Mouse (Mus musculus): ENCODE measurements around the gene Tars2. TPM values are rescaled to one million over a fixed set of nuclear protein-coding genes. Genes with fewer than 3 reads are reported as not detected.

Tars2 gene
- polyA plus RNA-seq, 1 experiment, result 65.2 TPM

DNA sequence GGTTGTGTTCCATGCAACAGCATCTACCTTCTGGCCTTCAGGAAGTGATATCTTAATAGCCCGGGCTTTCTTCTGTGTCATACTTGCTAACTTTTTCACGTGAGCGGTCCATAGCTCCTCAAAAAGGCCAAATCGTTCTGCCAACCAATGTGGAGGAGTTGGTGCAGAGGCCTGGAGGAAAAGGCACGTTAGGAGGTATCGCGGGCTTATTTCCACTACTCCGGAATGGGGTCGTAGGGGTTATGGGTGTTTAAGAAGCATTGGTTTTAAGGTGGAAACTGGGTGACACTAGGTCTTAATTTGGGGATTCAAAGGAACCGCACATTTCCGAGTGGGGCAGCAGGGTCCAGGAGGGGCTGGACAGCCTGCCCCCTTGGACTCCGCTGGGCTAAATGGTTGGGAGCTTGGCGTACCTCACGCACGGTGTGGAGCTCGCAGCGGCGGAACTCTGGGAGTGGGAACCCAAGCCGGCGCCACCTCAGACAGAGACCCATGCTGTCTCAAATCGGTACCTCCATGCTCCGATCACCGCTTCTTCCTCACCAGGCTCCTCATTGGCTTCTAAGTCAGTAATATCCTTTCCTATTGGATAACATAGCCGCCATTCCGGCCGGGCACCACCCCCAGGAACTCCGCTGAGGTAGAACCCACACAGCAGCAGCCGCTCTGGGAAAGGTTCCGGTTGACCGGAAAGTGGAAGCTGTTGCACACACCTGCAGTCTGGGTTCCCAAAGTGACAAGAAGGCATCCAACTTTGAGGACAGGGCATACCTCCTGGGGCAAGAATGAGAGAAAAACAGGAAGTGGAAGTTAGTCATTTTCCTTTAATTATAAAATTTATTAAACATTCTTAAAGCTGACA, 5.4 kb downstream of the Tars2 start:
- H3K4me3 ChIP-seq (replicated peaks; ENCODE audit: control insufficient read depth, low read depth, low read length), result peak overlapping the region; percentile 89
- H3K27ac ChIP-seq (ENCODE audit: control insufficient read depth, insufficient read depth, low read depth, low read length, poor library complexity), result peak overlapping the region; percentile 36; the same call in 1 of the 2 replicates
- TF ChIP-seq CTCF (IDR thresholded peaks at IDR 0.05; ENCODE audit: control insufficient read depth, insufficient read depth, low read length), result no peak
- peak; percentile 62; the same call in 1 of the 2 replicates for TF ChIP-seq POLR2A (IDR thresholded peaks at IDR 0.05; ENCODE audit: borderline replicate concordance, control insufficient read depth, low read depth, low read length)
- H3K4me1 ChIP-seq (ENCODE audit: control insufficient read depth, insufficient read depth, low read length), result no peaks in the 10 kb centered on the region
- under 1% methylated on average over 30 of the region's 30 CpGs for WGBS

DNA sequence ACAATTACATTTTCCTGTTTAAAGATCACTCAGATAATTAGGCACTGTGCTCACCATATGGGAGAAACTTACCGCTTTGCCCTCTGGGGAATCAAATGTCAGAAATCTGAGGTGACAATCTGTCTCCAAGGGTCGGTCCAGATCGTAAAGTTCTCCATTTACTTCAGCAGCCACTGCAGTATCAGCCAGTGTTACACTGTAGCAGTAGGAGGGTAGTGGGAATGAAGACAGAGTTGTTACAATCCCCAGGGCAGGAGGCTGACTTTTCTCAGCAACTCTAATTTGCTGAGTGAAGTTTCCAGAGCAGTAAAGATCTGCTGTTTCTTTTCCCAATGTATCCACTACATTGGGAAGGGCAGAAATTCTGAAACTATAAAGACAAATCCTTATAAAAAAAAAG, 7.1 kb downstream of the Tars2 start:
- no peak for TF ChIP-seq POLR2A (IDR thresholded peaks at IDR 0.05; ENCODE audit: borderline replicate concordance, control insufficient read depth, low read depth, low read length)
- TF ChIP-seq CTCF (IDR thresholded peaks at IDR 0.05; ENCODE audit: control insufficient read depth, insufficient read depth, low read length), result no peak
- no peak overlapping the region for H3K4me3 ChIP-seq (replicated peaks; ENCODE audit: control insufficient read depth, low read depth, low read length)
- H3K4me1 ChIP-seq (ENCODE audit: control insufficient read depth, insufficient read depth, low read length), result no peaks in the 10 kb centered on the region
- 81% methylated on average over 3 of the region's 3 CpGs for WGBS
- no peak overlapping the region for H3K27ac ChIP-seq (ENCODE audit: control insufficient read depth, insufficient read depth, low read depth, low read length, poor library complexity)

DNA sequence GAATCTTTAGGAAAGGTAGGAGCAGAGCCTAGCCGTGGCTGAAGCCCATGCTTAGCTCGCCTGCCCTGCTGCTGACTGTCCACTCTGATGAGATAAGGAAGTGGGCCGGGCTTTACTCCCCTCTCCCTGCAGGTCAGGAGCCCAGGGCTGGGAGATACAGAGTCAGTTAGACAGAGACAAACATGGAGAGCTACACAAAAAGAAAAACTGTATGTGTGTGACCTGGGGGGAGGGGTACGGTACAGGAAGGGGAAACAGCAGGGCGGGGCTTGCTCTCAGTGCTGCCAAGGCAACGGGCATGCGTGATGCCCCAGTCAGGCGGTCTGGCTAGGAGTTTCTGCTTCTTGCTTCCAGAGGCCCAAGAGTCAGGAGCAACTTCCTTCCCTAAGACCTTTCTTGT, 19.6 kb downstream of the Tars2 start:
- no peak for TF ChIP-seq CTCF (IDR thresholded peaks at IDR 0.05; ENCODE audit: control insufficient read depth, insufficient read depth, low read length)
- H3K4me1 ChIP-seq (ENCODE audit: control insufficient read depth, insufficient read depth, low read length), result peaks cover 3% of the 10 kb centered on the region; the same call in 1 of the 2 replicates
- H3K4me3 ChIP-seq (replicated peaks; ENCODE audit: control insufficient read depth, low read depth, low read length), result no peak overlapping the region
- H3K27ac ChIP-seq (ENCODE audit: control insufficient read depth, insufficient read depth, low read depth, low read length, poor library complexity), result peak overlapping the region; percentile 50
- WGBS, result 43% methylated on average over 8 of the region's 8 CpGs

DNA sequence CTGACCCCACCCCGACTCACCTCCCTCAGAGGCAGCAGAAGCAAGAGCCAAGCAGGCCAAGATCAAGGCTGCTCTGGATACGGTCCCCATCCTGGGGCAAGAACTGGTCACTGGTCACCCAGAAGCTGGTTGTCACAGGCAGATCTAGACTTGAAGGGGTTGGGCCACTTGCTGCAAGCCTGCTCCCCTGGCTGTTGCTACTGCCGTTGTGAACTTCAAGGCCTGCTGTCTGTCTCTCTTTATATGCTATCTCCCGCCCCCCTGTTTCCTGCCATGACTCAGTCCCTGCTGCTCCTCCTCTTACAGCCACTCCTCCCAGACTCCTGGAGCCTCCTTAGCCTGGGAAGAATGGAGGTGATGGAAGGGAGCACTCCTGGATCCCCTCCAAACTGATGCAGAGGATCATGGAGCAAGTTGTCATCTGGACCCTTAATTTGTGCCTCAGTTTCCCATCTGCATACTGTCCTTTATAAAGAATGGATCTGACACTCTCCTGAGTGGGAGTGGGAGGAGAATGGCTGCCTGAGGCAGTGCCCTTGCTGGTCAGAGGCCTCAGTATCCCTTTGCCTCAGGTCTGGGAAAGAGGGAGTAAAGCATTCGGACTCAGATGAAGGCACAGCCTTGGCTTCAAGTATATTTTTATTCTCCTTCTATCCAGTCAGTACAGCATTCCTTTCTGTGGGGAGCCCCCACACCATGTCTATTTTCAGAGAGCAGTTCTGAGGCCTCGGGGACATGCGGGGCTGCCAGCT, 20.5 kb downstream of the Tars2 start, which contains the start of gene Ecm1:
Gene Ecm1 (minus strand): TSS at position 217 of the 752 bp plus-strand sequence.
- Histone ChIP-seq H3K4me3 (replicated peaks; ENCODE audit: control insufficient read depth, low read depth, low read length) (no peak within 1 kb of the TSS), H3K4me1 (ENCODE audit: control insufficient read depth, insufficient read depth, low read length) (peaks cover 3% of the 10 kb centered on the region; the same call in 1 of the 2 replicates), H3K27ac (ENCODE audit: control insufficient read depth, insufficient read depth, low read depth, low read length, poor library complexity) (peak within 1 kb of the TSS; percentile 50)
- WGBS, result 62% methylated on average over 7 of the region's 7 CpGs
- TF ChIP-seq POLR2A (IDR thresholded peaks at IDR 0.05; ENCODE audit: borderline replicate concordance, control insufficient read depth, low read depth, low read length) (no peak), CTCF (IDR thresholded peaks at IDR 0.05; ENCODE audit: control insufficient read depth, insufficient read depth, low read length) (no peak)

DNA sequence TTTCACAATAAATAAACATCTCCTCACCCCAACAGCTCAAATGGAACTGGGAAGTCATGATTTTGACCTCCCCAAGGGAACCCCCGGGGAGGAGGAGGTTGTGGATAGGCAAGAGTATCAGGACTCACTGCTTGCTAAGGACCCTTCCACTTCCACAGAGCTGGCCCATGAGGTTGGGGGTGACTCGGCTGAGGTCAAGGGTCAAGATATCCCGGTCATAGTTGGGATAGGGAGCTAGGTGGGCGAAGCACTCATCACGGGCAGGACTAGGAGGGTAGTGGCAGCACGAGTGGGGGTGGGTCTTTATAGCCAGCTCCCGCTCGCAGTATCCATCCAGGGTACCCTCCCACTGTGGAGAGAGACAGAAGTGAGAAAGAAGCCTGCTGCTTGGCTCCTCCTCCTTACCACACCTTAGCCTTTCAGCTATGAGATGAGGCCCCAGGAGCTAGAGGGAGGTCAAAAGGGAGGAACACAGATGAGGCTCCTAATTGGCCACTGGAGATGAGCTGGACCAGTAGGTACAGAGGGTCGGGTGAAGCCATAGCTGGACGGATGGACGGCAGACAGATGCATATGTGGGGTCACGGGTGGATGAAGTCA, 24.8 kb downstream of the Tars2 start:
- no peak for TF ChIP-seq POLR2A (IDR thresholded peaks at IDR 0.05; ENCODE audit: borderline replicate concordance, control insufficient read depth, low read depth, low read length)
- TF ChIP-seq CTCF (IDR thresholded peaks at IDR 0.05; ENCODE audit: control insufficient read depth, insufficient read depth, low read length), result no peak
- WGBS, result 83% methylated on average over 12 of the region's 12 CpGs
- Histone ChIP-seq H3K4me3 (replicated peaks; ENCODE audit: control insufficient read depth, low read depth, low read length) (no peak overlapping the region), H3K4me1 (ENCODE audit: control insufficient read depth, insufficient read depth, low read length) (no peaks in the 10 kb centered on the region), H3K27ac (ENCODE audit: control insufficient read depth, insufficient read depth, low read depth, low read length, poor library complexity) (no peak overlapping the region)

DNA sequence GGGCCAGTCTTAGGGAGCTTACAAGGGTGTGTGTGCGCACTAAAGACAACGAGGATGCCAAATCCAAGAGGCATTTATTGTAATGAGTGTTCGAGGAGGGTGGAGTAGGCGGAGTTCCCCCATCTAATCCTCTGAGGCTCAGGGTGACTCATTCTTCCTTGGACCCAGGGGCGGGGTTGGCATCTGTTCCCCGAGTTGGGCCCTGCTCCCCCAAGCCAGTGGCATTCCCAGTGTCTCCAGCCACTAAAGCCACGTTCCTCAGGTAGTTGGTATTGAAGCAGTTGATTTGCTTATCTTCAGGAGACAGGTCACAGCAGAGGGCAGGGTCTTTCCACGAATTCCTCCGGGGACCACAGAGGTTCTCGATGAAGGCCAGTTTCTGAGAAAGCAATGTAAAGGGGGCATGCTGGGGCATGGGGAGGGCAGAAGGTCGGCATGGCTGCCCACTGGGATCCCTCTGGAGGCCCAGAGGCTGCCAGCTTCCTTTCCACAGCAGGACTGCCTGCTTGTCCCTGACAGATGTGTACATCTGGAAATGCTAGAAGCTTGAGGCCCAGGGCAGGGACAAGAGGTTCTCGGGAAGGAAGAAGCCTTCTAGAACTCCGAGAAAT, 25.8 kb downstream of the Tars2 start:
- 72% methylated on average over 13 of the region's 13 CpGs for WGBS

DNA sequence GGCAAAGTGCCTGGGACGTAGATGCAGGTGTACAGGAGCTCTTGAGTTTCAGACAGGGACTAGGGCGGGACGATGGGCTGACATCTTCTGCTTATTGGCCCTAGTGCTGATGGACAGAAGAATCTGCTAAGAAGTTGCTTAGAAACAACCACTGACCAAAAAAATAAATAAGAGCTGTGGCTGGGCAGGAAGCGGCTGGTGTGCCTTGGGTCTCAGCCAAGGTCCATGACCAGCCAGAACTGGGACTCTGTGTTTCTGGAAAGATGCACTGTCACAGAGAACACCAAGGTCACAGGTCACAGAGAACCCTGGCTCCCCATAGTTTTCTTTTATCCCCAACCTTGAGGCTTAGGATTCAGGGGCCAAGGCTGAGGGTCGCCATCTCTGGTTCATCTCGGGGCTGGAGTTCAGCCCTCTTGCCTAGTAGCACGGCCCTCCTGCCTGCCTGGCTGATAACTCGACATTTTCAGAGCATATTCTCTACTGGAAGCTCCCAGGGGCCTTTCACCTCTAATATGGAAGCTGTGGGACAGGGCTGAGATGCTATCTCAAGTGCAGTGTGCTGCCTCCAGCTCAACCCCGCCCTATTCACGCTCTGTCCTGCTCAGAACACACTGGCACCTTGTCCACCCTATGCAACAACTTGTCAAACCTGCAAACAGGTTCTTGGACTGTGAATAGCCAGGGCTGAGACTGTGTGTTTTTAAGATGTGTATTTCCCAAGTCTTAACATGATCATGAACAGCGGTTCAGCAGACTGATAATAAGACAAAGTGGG, 27.1 kb downstream of the Tars2 start:
- Histone ChIP-seq H3K4me1 (ENCODE audit: control insufficient read depth, insufficient read depth, low read length) (no peaks in the 10 kb centered on the region), H3K4me3 (replicated peaks; ENCODE audit: control insufficient read depth, low read depth, low read length) (no peak overlapping the region), H3K27ac (ENCODE audit: control insufficient read depth, insufficient read depth, low read depth, low read length, poor library complexity) (no peak overlapping the region)
- WGBS, result 56% methylated on average over 11 of the region's 11 CpGs
- TF ChIP-seq POLR2A (IDR thresholded peaks at IDR 0.05; ENCODE audit: borderline replicate concordance, control insufficient read depth, low read depth, low read length) (no peak), CTCF (IDR thresholded peaks at IDR 0.05; ENCODE audit: control insufficient read depth, insufficient read depth, low read length) (no peak)

More for the DNA sequence above, 25.8 kb downstream of the Tars2 start:
- TF ChIP-seq POLR2A (IDR thresholded peaks at IDR 0.05; ENCODE audit: borderline replicate concordance, control insufficient read depth, low read depth, low read length) (no peak), CTCF (IDR thresholded peaks at IDR 0.05; ENCODE audit: control insufficient read depth, insufficient read depth, low read length) (no peak)
- no peak overlapping the region for H3K27ac ChIP-seq (ENCODE audit: control insufficient read depth, insufficient read depth, low read depth, low read length, poor library complexity)
- H3K4me1 ChIP-seq (ENCODE audit: control insufficient read depth, insufficient read depth, low read length), result no peaks in the 10 kb centered on the region
- H3K4me3 ChIP-seq (replicated peaks; ENCODE audit: control insufficient read depth, low read depth, low read length), result no peak overlapping the region

Measured in bone marrow, adult 2 months (tissue).